Mouse (Mus musculus): ENCODE data around the gene Cep97. TPM values are rescaled to one million over a fixed set of nuclear protein-coding genes. Genes with fewer than 3 reads are reported as not detected.

The Cep97 gene
- polyA plus RNA-seq (2014; fragmentation: Nextera tagmentation; extraction: Ambion mirVana) = 18.7 and 23.0 TPM in 2 replicates

GRCm38 (mm10) chr16:55934453-55935037 is at the start of gene Cep97:
TSS of gene Cep97 (minus strand) at chr16:55934855.
- under 1% methylated on average over 24 of the region's 24 CpGs for WGBS
- Histone ChIP-seq H3K9ac (ENCODE audit: low read depth, low read length) (peak within 1 kb of the TSS; percentile 72), H3K4me2 (replicated peaks; ENCODE audit: low read depth, low read length) (peak within 1 kb of the TSS; percentile 64), H3K27me3 (ENCODE audit: control insufficient read depth, insufficient read depth, low read length) (no peaks in the 10 kb centered on the region), H3K27ac (ENCODE audit: low read depth, low read length) (peak within 1 kb of the TSS; percentile 69), H3K4me3 (ENCODE audit: low read depth, low read length) (peak within 1 kb of the TSS; percentile 74), H3K9me3 (ENCODE audit: control insufficient read depth, low read length) (no peaks in the 10 kb centered on the region), H3K36me3 (ENCODE audit: control insufficient read depth, insufficient read depth, low read length) (no peaks in the 10 kb centered on the region; the same call in 1 of the 2 replicates), H3K4me1 (replicated peaks; ENCODE audit: control insufficient read depth, insufficient read depth, low read length) (no peaks in the 10 kb centered on the region)
- ATAC-seq (ENCODE audit: low FRiP score) = peak; percentile 99
- peak; percentile 91 for DNase-seq (ENCODE audit: low spot score)

GRCm38 (mm10) chr16:55974903-55975285 is 40.2 kb upstream of the Cep97 start:
- WGBS = 14% methylated on average over 14 of the region's 14 CpGs
- Histone ChIP-seq H3K36me3 (ENCODE audit: control insufficient read depth, insufficient read depth, low read length) (peaks cover 6% of the 10 kb centered on the region), H3K27me3 (ENCODE audit: control insufficient read depth, insufficient read depth, low read length) (no peaks in the 10 kb centered on the region), H3K27ac (ENCODE audit: low read depth, low read length) (peak overlapping the region; percentile 76; the same call in 1 of the 2 replicates), H3K4me2 (replicated peaks; ENCODE audit: low read depth, low read length) (peak overlapping the region; percentile 80), H3K4me3 (ENCODE audit: low read depth, low read length) (peak overlapping the region; percentile 75), H3K9ac (ENCODE audit: low read depth, low read length) (peak overlapping the region; percentile 72), H3K4me1 (replicated peaks; ENCODE audit: control insufficient read depth, insufficient read depth, low read length) (peaks cover 5% of the 10 kb centered on the region; the same call in 1 of the 2 replicates), H3K9me3 (ENCODE audit: control insufficient read depth, low read length) (no peaks in the 10 kb centered on the region)
- ATAC-seq (ENCODE audit: low FRiP score) (0 out of 2 replicates have a peak, but pooled peaks have one; percentile 0), DNase-seq (ENCODE audit: low spot score) (no peak)

- H3K27ac ChIP-seq (ENCODE audit: low read depth, low read length) = peak overlapping the region; percentile 76
- H3K36me3 ChIP-seq (ENCODE audit: control insufficient read depth, insufficient read depth, low read length) = peaks cover 8% of the 10 kb centered on the region
- H3K9ac ChIP-seq (ENCODE audit: low read depth, low read length) = peak overlapping the region; percentile 72
- H3K4me1 ChIP-seq (replicated peaks; ENCODE audit: control insufficient read depth, insufficient read depth, low read length) = peaks cover 5% of the 10 kb centered on the region; the same call in 1 of the 2 replicates
- peak; percentile 79 for ATAC-seq (ENCODE audit: low FRiP score)
- peak; percentile 88 for DNase-seq (ENCODE audit: low spot score)
- peak overlapping the region; percentile 80 for H3K4me2 ChIP-seq (replicated peaks; ENCODE audit: low read depth, low read length)
- H3K9me3 ChIP-seq (ENCODE audit: control insufficient read depth, low read length) = no peaks in the 10 kb centered on the region
- H3K4me3 ChIP-seq (ENCODE audit: low read depth, low read length) = peak overlapping the region; percentile 75
- under 1% methylated on average over 54 of the region's 55 CpGs for WGBS
- H3K27me3 ChIP-seq (ENCODE audit: control insufficient read depth, insufficient read depth, low read length) = no peaks in the 10 kb centered on the region
Measured at GRCm38 (mm10) chr16:55974256-55974902, 39.7 kb upstream of the Cep97 start.

GRCm38 (mm10) chr16:55973431-55974255 is 39.0 kb upstream of the Cep97 start, which contains the start of gene Zbtb11:
TSS of gene Zbtb11 (plus strand) at chr16:55973883.
- H3K27ac ChIP-seq (ENCODE audit: low read depth, low read length) = peak within 1 kb of the TSS; percentile 76
- DNase-seq (ENCODE audit: low spot score) = peak; percentile 100
- under 1% methylated on average over 82 of the region's 86 CpGs for WGBS
- no peaks in the 10 kb centered on the region for H3K27me3 ChIP-seq (ENCODE audit: control insufficient read depth, insufficient read depth, low read length)
- no peaks in the 10 kb centered on the region for H3K9me3 ChIP-seq (ENCODE audit: control insufficient read depth, low read length)
- H3K4me3 ChIP-seq (ENCODE audit: low read depth, low read length) = peak within 1 kb of the TSS; percentile 75
- peak; percentile 99 for ATAC-seq (ENCODE audit: low FRiP score)
- peaks cover 5% of the 10 kb centered on the region; the same call in 1 of the 2 replicates for H3K4me1 ChIP-seq (replicated peaks; ENCODE audit: control insufficient read depth, insufficient read depth, low read length)
- H3K4me2 ChIP-seq (replicated peaks; ENCODE audit: low read depth, low read length) = peak within 1 kb of the TSS; percentile 80
- peak within 1 kb of the TSS; percentile 72 for H3K9ac ChIP-seq (ENCODE audit: low read depth, low read length)
- H3K36me3 ChIP-seq (ENCODE audit: control insufficient read depth, insufficient read depth, low read length) = peaks cover 8% of the 10 kb centered on the region

- 60% methylated on average over 10 of the region's 10 CpGs for WGBS
- Histone ChIP-seq H3K4me1 (replicated peaks; ENCODE audit: control insufficient read depth, insufficient read depth, low read length) (peaks cover 7% of the 10 kb centered on the region; the same call in 1 of the 2 replicates), H3K27me3 (ENCODE audit: control insufficient read depth, insufficient read depth, low read length) (no peaks in the 10 kb centered on the region), H3K36me3 (ENCODE audit: control insufficient read depth, insufficient read depth, low read length) (peaks cover 8% of the 10 kb centered on the region), H3K4me3 (ENCODE audit: low read depth, low read length) (0 out of 2 replicates have a peak overlapping the region, but pooled peaks have one; percentile 75), H3K9ac (ENCODE audit: low read depth, low read length) (no peak overlapping the region), H3K4me2 (replicated peaks; ENCODE audit: low read depth, low read length) (peak overlapping the region; percentile 47), H3K9me3 (ENCODE audit: control insufficient read depth, low read length) (no peaks in the 10 kb centered on the region), H3K27ac (ENCODE audit: low read depth, low read length) (no peak overlapping the region)
- ATAC-seq (ENCODE audit: low FRiP score) (0 out of 2 replicates have a peak, but pooled peaks have one; percentile 0), DNase-seq (ENCODE audit: low spot score) (no peak)
Measured at GRCm38 (mm10) chr16:55972626-55973201, 38.1 kb upstream of the Cep97 start.

- Histone ChIP-seq H3K36me3 (ENCODE audit: control insufficient read depth, insufficient read depth, low read length) (peaks cover 8% of the 10 kb centered on the region), H3K4me1 (replicated peaks; ENCODE audit: control insufficient read depth, insufficient read depth, low read length) (peaks cover 9% of the 10 kb centered on the region; the same call in 1 of the 2 replicates), H3K9ac (ENCODE audit: low read depth, low read length) (no peak overlapping the region), H3K4me2 (replicated peaks; ENCODE audit: low read depth, low read length) (no peak overlapping the region), H3K27ac (ENCODE audit: low read depth, low read length) (no peak overlapping the region), H3K27me3 (ENCODE audit: control insufficient read depth, insufficient read depth, low read length) (no peaks in the 10 kb centered on the region), H3K4me3 (ENCODE audit: low read depth, low read length) (no peak overlapping the region), H3K9me3 (ENCODE audit: control insufficient read depth, low read length) (no peaks in the 10 kb centered on the region)
- no peak for ATAC-seq (ENCODE audit: low FRiP score)
- no peak for DNase-seq (ENCODE audit: low spot score)
- 83% methylated on average over 6 of the region's 6 CpGs for WGBS
Measured at GRCm38 (mm10) chr16:55971735-55972615, 37.3 kb upstream of the Cep97 start.

- ATAC-seq (ENCODE audit: low FRiP score) (no peak), DNase-seq (ENCODE audit: low spot score) (no peak)
- Histone ChIP-seq H3K4me1 (replicated peaks; ENCODE audit: control insufficient read depth, insufficient read depth, low read length) (peaks cover 9% of the 10 kb centered on the region; the same call in 1 of the 2 replicates), H3K9me3 (ENCODE audit: control insufficient read depth, low read length) (no peaks in the 10 kb centered on the region), H3K27ac (ENCODE audit: low read depth, low read length) (no peak overlapping the region), H3K4me3 (ENCODE audit: low read depth, low read length) (no peak overlapping the region), H3K27me3 (ENCODE audit: control insufficient read depth, insufficient read depth, low read length) (no peaks in the 10 kb centered on the region), H3K9ac (ENCODE audit: low read depth, low read length) (no peak overlapping the region), H3K4me2 (replicated peaks; ENCODE audit: low read depth, low read length) (no peak overlapping the region), H3K36me3 (ENCODE audit: control insufficient read depth, insufficient read depth, low read length) (peaks cover 8% of the 10 kb centered on the region)
- 94% methylated on average over 5 of the region's 5 CpGs for WGBS
Measured at GRCm38 (mm10) chr16:55970416-55970815, 35.8 kb upstream of the Cep97 start.
